Mouse (Mus musculus): ENCODE measurements around the gene Clhc1.
A peak's percentile ranks its signal among the peaks of the same experiment; 100 is the strongest.
"Not testable (repeated sequence)": the region's sequence is repeated elsewhere in the genome, so short reads cannot be mapped to it uniquely, and the experiment has no call there.

Clhc1 gene

GRCm38 (mm10) chr11:29547752-29548503, at the start of gene Clhc1, which contains the start of gene Rps27a:
TSS of gene Clhc1 (plus strand) at chr11:29547950.
TSS of gene Rps27a (minus strand) at chr11:29548109.
- peak; percentile 87 to 94 for DNase-seq (ENCODE audit: low spot score in 2 of 2)

GRCm38 (mm10) chr11:29503948-29504893, 43.5 kb upstream of the Clhc1 start:
- DNase-seq (ENCODE audit: low spot score in 2 of 2), result no peak

GRCm38 (mm10) chr11:29504899-29505625, 42.7 kb upstream of the Clhc1 start:
- no peak for DNase-seq (ENCODE audit: low spot score in 2 of 2)

GRCm38 (mm10) chr11:29509421-29509820, 38.3 kb upstream of the Clhc1 start:
- no peak for DNase-seq (ENCODE audit: low spot score in 2 of 2)

GRCm38 (mm10) chr11:29512818-29513535, 34.8 kb upstream of the Clhc1 start:
- DNase-seq (ENCODE audit: low spot score in 2 of 2), result no peak

GRCm38 (mm10) chr11:29514325-29514681, 33.4 kb upstream of the Clhc1 start:
- no peak for DNase-seq (ENCODE audit: low spot score in 2 of 2)

- peak; percentile 80 to 86 for DNase-seq (ENCODE audit: low spot score in 2 of 2)
Observed at GRCm38 (mm10) chr11:29514682-29515412, 32.9 kb upstream of the Clhc1 start, which contains the start of gene Prorsd1. TSS of gene Prorsd1 (minus strand) at chr11:29515033.

GRCm38 (mm10) chr11:29525988-29526794, 21.6 kb upstream of the Clhc1 start, which contains the start of gene Mtif2:
TSS of gene Mtif2 (plus strand) at chr11:29526408.
- DNase-seq (ENCODE audit: low spot score in 2 of 2), result peak; percentile 62 to 77

- DNase-seq (ENCODE audit: low spot score in 2 of 2), result no peak
Observed at GRCm38 (mm10) chr11:29538201-29538600, 9.5 kb upstream of the Clhc1 start.

GRCm38 (mm10) chr11:29544225-29544945, 3.4 kb upstream of the Clhc1 start:
- no peak for DNase-seq (ENCODE audit: low spot score in 2 of 2)

GRCm38 (mm10) chr11:29545150-29545752, 2.5 kb upstream of the Clhc1 start:
- not testable (repeated sequence) for DNase-seq (ENCODE audit: low spot score in 2 of 2)

- DNase-seq (ENCODE audit: low spot score in 2 of 2), result not testable (repeated sequence)
Observed at GRCm38 (mm10) chr11:29546297-29546696, 1.5 kb upstream of the Clhc1 start.

GRCm38 (mm10) chr11:29546762-29547161, 988 bp upstream of the Clhc1 start:
- no peak for DNase-seq (ENCODE audit: low spot score in 2 of 2)

GRCm38 (mm10) chr11:29547249-29547751, 450 bp upstream of the Clhc1 start:
- no peak for DNase-seq (ENCODE audit: low spot score in 2 of 2)

GRCm38 (mm10) chr11:29548504-29549424, 1.0 kb downstream of the Clhc1 start:
- no peak for DNase-seq (ENCODE audit: low spot score in 2 of 2)

- DNase-seq (ENCODE audit: low spot score in 2 of 2), result no peak
Observed at GRCm38 (mm10) chr11:29549425-29549778, 1.7 kb downstream of the Clhc1 start.

- no peak for DNase-seq (ENCODE audit: low spot score in 2 of 2)
Observed at GRCm38 (mm10) chr11:29560452-29560851, 12.7 kb downstream of the Clhc1 start.
